Mouse (Mus musculus): ENCODE measurements around the gene Nlrc4. TPM values are rescaled to one million over a fixed set of nuclear protein-coding genes. Genes with fewer than 3 reads are reported as not detected.

Nlrc4 gene
- polyA plus RNA-seq, 1 experiment from 2014 or later: 0.35 TPM

DNA sequence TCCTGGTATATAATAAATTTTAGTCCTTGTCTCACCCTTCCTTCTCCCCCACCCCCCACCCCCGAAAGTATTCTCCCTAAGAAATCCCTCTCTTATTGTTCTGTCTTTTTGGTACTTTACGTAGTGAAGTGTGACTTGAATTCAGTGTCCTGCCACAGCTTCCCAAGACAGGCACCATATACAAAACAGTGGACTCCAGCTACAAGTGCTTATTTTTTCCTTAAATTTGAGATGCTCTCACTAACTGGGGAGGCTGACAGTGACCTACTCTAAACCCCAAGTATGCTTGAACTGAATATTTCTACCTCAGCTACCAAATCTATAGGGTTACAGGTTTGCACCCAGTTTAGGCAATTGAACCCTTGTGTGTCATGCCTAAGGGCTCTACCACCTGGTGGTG is 64.6 kb downstream of the Nlrc4 start:
- ATAC-seq (ENCODE audit: low FRiP score, low read depth): no peak
- no peaks in the 10 kb centered on the region for H3K9me3 ChIP-seq
- 68% methylated on average over 2 of the region's 2 CpGs for WGBS
- H3K4me2 ChIP-seq: peak overlapping the region; percentile 70
- peak overlapping the region; percentile 83; the same call in 1 of the 2 replicates for H3K4me3 ChIP-seq
- H3K27ac ChIP-seq (replicated peaks): no peak overlapping the region
- H3K4me1 ChIP-seq (replicated peaks): peaks cover 17% of the 10 kb centered on the region
- peaks cover 7% of the 10 kb centered on the region; the same call in 1 of the 2 replicates for H3K36me3 ChIP-seq
- no peaks in the 10 kb centered on the region for H3K27me3 ChIP-seq
- no peak overlapping the region for H3K9ac ChIP-seq

- Histone ChIP-seq H3K9me3 (no peaks in the 10 kb centered on the region), H3K36me3 (peaks cover 43% of the 10 kb centered on the region), H3K4me2 (no peak overlapping the region), H3K27me3 (no peaks in the 10 kb centered on the region), H3K9ac (no peak overlapping the region), H3K4me1 (replicated peaks) (peaks cover 4% of the 10 kb centered on the region; the same call in 1 of the 2 replicates), H3K4me3 (no peak overlapping the region), H3K27ac (replicated peaks) (no peak overlapping the region)
- no peak for ATAC-seq (ENCODE audit: low FRiP score, low read depth)
- WGBS: 77% methylated on average over 3 of the region's 3 CpGs
Measured at GRCm38 (mm10) chr17:74389847-74390246, 69.1 kb downstream of the Nlrc4 start.

- Histone ChIP-seq H3K9ac (no peak overlapping the region), H3K27me3 (no peaks in the 10 kb centered on the region), H3K4me1 (replicated peaks) (no peaks in the 10 kb centered on the region), H3K4me2 (no peak overlapping the region), H3K9me3 (no peaks in the 10 kb centered on the region), H3K4me3 (no peak overlapping the region), H3K27ac (replicated peaks) (no peak overlapping the region), H3K36me3 (peaks cover 72% of the 10 kb centered on the region)
- no peak for ATAC-seq (ENCODE audit: low FRiP score, low read depth)
Measured at GRCm38 (mm10) chr17:74386657-74387056, 72.3 kb downstream of the Nlrc4 start.

GRCm38 (mm10) chr17:74376916-74377315 is 82.0 kb downstream of the Nlrc4 start:
- no peaks in the 10 kb centered on the region for H3K4me1 ChIP-seq (replicated peaks)
- H3K27me3 ChIP-seq: no peaks in the 10 kb centered on the region
- H3K4me3 ChIP-seq: no peak overlapping the region
- H3K4me2 ChIP-seq: no peak overlapping the region
- no peak overlapping the region for H3K27ac ChIP-seq (replicated peaks)
- no peaks in the 10 kb centered on the region for H3K9me3 ChIP-seq
- no peak overlapping the region for H3K9ac ChIP-seq
- no peak for ATAC-seq (ENCODE audit: low FRiP score, low read depth)
- 95% methylated on average over 1 of the region's 1 CpGs for WGBS
- H3K36me3 ChIP-seq: peaks cover 67% of the 10 kb centered on the region

Other genes starting within 250 kb of the Nlrc4 start
- 51.1 and 51.6 TPM in 2 replicates for gene Memo1, start 163.6 kb downstream of the Nlrc4 start, polyA plus RNA-seq (2015; fragmentation: Nextera tagmentation; extraction: Ambion mirVana)
- gene Dpy30, start 135.2 kb downstream of the Nlrc4 start, polyA plus RNA-seq (2015; fragmentation: Nextera tagmentation; extraction: Ambion mirVana): 210 and 224 TPM in 2 replicates
- gene Spast, start 120.2 kb downstream of the Nlrc4 start, polyA plus RNA-seq (2015; fragmentation: Nextera tagmentation; extraction: Ambion mirVana): 34.2 and 35.5 TPM in 2 replicates
- gene Slc30a6, start 63.5 kb downstream of the Nlrc4 start, polyA plus RNA-seq (2015; fragmentation: Nextera tagmentation; extraction: Ambion mirVana): 30.1 and 32.2 TPM in 2 replicates
- gene Yipf4, start 30.4 kb upstream of the Nlrc4 start, polyA plus RNA-seq (2015; fragmentation: Nextera tagmentation; extraction: Ambion mirVana): 45.6 and 46.4 TPM in 2 replicates
- 74.6 and 85.3 TPM in 2 replicates for gene Birc6, start 69.2 kb upstream of the Nlrc4 start, polyA plus RNA-seq (2015; fragmentation: Nextera tagmentation; extraction: Ambion mirVana)